Mouse (Mus musculus): ENCODE data around the gene Lmf1.

DNA sequence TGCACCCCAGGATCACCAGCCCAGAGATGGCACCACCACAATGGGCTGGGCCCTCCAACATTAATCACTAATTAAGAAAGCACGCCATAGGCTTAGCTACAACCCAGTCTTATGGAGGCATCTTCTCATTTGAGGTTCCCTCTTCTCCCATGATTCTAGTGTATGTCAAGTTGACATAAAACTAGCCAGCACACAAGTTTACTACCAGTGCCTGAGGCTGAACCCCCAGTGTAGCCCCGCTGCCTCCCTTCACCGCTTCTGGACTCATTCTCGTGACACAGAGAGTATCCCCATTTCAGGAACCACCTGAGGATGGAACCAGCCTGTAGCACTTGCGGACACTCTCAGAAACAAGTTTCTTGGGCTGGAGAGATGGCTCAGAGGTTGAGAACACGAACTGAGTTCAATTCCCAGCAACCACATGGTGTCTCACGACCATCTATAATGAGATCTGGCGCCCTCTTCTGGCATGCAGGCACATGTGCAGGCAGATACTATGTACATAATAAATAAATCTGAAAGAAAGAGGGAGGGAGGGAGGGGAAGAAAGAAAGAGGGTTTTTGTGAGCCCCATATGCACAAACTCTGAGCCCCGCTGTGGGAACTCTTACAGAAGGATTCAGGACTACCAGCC lies 122.1 kb downstream of the Lmf1 start:
- TF ChIP-seq POLR2A (IDR thresholded peaks at IDR 0.05; ENCODE audit: borderline replicate concordance, control insufficient read depth, low read depth, low read length) (no peak), CTCF (IDR thresholded peaks at IDR 0.05; ENCODE audit: control insufficient read depth, insufficient read depth, low read length) (peak; percentile 55)

Measured in bone marrow, adult 2 months (tissue).